Comparison of ENCODE assay signal across 15 mouse cellular contexts in the genomic region with DNA sequence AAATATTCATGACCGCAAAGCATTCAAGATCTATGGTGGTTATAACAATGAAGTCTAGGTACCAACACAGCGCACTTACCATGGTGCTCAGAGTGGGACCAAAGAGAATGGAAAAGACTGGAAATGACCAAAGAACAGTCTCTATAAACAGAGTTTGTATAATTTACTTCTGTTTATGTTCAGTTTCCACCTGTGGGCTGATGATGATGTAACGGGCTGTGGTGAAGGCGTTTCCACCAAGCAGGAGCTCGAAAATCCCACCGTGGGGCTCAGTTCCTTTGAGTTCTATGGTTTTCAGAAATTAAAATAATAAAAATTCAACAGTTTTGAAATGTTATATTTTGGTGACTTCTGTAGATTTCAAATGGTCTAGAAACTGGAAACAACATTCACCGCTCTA. TPM values are rescaled to one million over a fixed set of nuclear protein-coding genes. Genes with fewer than 3 reads are reported as not detected.
"Had no signal": no experiment of that assay in that cellular context is flagged by ENCODE, and none has a peak within 500 bp of the region (broad histone marks: within the 10 kb centered on the region; RNA-seq: fewer than 3 reads in every experiment).

No protein-coding gene starts in this region.

- H3K27me3 ChIP-seq: liver, embryonic 12.5 days; midbrain, embryonic 12.5 days had no signal

- H3K4me2 ChIP-seq: liver, embryonic 12.5 days; lung, embryonic 14.5 days; midbrain, embryonic 12.5 days had no signal

- H3K27ac ChIP-seq: kidney, postnatal 0 days; left cerebral cortex, adult 2 months; liver, embryonic 12.5 days; midbrain, embryonic 12.5 days had no signal

- H3K4me1 ChIP-seq: liver, embryonic 12.5 days had no signal

- H3K9me3 ChIP-seq: liver, embryonic 12.5 days; midbrain, embryonic 12.5 days had no signal

- H3K36me3 ChIP-seq: liver, embryonic 12.5 days; midbrain, embryonic 12.5 days had no signal

- ATAC-seq: intestine, postnatal 0 days; liver, embryonic 12.5 days; midbrain, embryonic 16.5 days had no signal

- H3K9ac ChIP-seq: liver, embryonic 12.5 days; lung, embryonic 14.5 days; midbrain, embryonic 12.5 days had no signal

- H3K4me3 ChIP-seq: left cerebral cortex, adult 2 months; liver, embryonic 12.5 days; midbrain, embryonic 12.5 days had no signal

- DNase-seq: kidney, adult 8-10 months; kidney, postnatal 36 days; lung, embryonic 14.5 days; lung, postnatal 10 days; lung, postnatal 4 days; right cerebral cortex, postnatal 14 days; thymus, adult 18-20 months; thymus, postnatal 14 days had no signal

RNA-seq across cellular contexts. Expression of a gene that starts 26.4 kb away (rescaled TPM):
- total RNA-seq: megakaryocyte-erythroid progenitor cell, adult 5-6 weeks had no signal
